Mouse (Mus musculus) adrenal gland (tissue): ENCODE measurements around the gene Kcnk16.

Experiments used
- intact Hi-C: fragments of 180-260 bp; cut with DNase I; formaldehyde crosslinking; loops from one replicate; pipeline ENCODE4 v1.15.1; 2025

Kcnk16 gene

DNA sequence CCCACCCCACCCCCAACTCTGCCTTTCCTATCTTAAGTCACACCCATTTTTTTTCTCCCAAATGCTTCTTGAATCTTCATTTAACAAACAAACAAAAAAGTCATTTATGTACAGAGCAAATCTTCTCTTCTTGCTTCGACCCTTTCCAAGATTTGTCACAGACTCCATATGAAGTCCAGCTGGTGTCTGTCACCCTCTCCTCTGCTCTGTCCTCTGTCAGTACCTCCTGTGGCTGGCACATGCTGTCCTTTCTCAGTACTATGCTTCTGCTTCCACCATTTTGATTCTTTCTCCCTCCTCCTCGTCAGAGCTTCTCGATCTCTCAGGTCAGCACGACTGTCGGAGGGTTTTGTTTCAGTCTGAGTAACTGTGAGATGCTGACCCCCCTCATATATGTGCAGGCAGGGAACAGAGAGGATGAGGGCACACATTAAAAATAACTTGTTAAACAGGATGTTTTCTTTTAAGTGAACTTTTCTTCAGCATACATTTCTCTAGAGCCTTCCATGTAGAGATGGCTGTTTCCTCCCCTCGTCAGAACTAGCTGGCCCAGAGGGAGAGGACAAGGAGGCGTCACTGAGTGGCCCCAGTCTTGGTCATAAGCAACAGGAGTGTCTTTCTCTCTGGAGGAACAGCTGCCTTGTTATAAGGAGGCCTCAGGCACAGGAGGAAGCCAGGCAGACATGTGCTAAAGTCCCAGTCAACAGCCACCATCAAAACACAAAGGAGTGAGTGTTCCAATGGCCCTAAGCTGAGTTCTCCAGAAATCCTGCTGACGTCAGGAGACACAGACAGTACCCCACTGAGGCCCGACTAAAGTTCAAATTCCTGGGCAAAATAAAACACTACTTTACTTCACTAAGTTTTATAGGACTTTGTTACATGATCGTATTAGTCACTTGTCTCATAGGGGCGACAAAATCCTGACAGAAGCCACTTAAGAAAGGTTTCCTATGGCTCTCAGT lies 35.7 kb downstream of the Kcnk16 start:
- intact Hi-C loops: no loop called here

DNA sequence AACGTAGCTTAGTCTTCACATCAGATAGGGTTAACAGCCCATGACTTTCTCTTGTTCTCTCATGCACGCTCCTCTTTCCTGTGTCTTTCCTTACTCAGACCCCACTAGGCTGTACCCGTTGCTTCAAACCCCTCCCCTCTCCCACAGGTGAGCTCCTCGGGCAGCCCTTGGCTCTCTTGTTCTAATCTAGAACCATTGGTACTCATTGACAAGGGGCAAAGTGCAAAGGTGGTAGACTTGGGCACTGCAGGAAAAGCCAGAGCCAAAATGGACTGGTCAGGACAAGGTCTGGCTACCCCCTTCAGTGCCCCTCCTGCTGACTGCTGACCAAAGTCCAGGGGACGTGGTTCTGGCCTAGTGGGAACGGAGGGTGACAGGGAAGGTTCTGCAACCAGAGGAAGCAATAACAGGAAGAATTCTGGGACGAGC lies 38.9 kb downstream of the Kcnk16 start:
- intact Hi-C loops: no loop called here

DNA sequence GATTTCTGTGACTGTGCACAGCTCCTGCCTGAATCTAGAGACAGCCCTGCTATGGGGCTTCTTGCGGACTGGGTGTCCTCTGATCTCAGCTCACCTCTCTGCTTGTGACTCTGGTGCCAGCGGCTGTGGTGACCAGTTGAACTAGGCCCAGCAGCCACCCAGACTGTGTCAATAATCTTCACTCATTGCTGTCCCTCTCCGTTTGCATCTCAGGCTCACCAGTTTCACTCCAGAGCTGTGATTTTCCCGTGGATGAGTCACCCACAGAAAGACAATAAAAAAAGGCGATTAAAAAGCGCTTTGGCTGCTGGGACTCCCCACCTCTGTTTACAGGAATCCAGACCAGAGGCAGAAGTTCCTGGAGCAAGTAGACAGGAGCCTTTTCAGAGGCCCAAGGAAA lies 39.6 kb downstream of the Kcnk16 start:
- intact Hi-C loops: no loop called here

DNA sequence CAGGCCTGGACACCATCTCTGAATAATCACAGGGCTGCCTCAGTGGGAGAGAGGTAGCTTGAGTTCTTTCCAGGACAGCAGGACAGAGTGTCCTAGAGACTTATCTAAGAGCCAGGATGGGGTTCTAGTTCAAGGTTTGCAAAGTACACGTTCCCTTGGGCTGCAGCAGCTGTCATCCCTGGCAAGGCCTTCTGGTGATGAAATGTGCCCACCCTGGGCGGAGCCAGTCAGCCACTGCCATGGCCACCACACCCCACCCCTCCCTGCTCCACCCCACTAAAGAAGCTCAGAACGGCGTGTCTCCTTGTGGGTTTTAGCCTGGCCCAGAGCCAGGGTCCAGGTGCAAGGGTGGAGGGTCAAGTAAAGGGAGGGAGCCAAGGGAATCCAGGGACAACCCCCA lies 40.7 kb downstream of the Kcnk16 start:
- intact Hi-C loops: no loop called here

DNA sequence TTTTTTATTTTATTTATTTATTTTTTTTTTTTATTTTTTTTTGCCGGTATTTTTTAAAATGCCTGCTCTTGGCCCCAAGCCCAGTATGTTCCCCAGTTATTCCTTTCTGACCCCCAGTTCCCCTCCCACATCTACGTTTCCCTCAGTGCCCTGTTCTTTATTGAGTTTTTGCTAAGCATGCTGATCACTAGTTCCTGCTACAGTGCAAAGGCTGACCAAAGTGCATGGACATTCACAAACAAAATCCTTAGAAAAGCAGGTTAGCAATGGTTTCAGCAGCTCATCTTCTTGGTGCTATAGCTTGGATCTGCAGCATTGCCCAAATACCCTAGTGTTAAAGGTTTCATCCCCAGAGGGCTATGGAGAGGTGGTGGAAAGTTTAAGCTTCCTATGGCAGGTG lies 42.0 kb downstream of the Kcnk16 start:
- intact Hi-C loops: no loop called here

DNA sequence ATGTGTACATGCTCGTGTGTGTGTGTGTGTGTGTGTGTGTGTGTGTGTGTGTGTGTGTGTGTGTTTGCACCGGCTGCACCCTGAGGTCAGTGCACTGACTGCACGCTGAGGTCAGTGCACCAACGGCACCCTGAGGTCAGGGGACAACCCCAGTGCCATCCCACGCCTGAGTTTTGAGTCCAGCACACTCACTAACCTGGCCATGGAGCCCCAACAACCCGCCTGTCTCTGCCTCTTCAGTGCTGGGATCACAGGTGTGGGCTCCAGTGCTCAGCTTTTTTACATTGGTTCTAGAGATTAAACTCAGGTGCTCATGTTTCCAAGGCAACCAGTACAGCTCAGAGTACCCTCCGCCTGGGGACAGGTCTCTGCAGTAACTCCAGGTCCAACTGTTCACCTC lies 42.5 kb downstream of the Kcnk16 start:
- intact Hi-C loops: no loop called here

DNA sequence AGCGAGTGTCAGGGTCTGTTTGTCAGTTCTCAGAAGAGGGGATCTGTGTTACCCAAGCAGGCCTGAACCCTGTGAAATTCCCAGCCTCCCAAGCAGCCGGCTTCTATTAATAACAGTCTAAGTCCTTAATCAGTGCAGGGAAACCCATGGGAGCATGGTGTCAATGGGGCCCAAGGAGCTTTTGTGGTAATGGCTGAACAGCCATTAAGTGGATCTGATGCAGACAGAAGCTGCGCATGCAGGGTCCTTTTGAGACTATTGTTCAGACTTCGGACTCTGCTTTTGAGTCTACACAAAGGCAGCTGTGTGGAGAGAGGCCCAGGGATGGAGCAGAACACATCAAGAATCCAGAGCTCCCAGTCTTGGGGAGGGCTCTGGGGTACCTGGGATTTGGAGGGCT lies 43.5 kb downstream of the Kcnk16 start:
- intact Hi-C loops: no loop called here

DNA sequence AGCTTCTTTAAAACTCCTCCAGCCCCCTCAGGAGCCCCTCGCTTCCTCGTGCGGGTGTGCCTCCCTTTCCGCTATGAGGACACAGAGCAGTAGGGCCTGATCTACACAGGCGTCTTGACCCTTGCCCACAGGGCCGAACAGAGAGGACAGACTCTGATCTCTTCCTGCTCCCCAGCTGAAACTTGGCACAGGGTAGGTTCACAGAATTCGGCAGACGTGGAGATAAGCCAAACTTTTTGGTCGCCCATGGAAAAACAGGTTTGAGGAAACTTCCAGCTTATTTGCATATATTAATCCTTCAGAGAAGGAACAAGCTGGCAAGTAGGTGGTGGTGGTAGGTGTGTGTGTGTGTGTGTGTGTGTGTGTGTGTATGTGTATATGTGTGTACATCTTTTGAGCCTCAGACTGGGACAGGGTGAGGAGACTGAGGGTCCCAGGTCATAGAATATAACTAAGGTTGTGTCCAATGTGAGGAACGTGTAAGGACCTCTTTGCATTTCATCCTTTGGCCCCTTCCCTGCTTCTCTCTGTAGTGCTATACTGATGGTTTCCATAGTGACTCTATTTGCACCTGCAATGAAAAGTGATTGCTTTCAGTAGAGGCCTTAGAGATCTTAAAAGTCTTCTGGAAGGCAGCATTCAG lies 44.3 kb downstream of the Kcnk16 start:
- intact Hi-C loops: no loop called here

DNA sequence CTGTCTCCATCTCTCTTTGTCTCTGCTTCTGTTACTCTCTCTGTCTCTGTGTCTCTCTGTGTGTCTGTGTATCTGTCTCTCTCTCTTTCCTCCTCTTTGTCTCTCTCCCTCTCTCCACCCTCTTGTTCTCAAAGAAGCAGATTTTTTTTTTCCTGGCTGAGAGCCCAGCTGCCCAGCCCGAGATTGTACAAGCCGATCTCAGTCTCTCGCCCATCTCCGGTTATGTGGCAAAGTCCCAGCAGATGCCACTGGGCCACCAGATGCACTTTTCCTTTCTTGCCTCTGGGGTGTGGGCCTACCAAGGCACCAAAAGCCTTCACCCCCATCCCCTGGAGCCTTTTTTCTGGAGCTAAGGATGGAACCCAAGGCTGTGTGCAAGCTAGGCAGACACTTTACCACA lies 44.8 kb downstream of the Kcnk16 start:
- intact Hi-C loops: no loop called here

DNA sequence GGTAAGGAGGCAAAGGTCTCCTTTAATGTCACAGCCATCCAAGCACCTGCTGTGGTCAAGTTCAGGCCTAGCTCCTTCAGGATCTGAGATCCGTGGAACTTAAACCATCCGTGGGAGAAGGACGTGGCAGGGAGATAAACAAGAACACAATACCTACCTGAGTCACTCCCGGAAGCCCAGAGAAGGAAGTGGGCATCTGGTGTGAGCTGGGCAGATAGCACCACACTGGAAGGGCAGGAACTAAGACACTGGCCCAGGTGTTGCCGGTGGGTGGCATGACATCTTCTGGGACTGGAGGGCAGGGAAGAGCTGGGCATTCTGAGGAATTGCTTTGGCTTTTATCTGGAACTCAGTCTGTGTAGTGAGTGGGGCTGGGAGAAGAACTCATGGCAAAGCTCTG lies 45.7 kb downstream of the Kcnk16 start:
- intact Hi-C loops: no loop called here

DNA sequence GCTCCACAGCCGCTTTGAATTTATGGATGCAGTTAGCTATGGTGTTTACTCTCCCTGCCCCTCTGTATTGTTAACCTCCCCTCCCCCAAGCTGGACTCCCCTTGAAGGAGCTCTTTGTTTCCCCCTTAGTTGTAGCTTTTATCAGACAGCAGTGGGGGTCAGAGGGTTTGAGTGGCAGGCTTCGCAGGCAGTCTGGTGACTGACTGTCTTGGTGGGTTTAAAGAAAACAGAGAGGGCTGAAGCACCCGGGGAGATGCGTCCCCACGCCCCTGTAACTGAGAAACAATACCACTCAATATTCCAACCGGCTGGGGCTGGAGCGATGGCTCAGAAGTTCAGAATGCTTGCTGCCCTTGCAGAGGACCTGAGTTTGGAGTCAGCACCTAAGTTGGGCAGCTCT lies 47.9 kb downstream of the Kcnk16 start:
- intact Hi-C loops: no loop called here

DNA sequence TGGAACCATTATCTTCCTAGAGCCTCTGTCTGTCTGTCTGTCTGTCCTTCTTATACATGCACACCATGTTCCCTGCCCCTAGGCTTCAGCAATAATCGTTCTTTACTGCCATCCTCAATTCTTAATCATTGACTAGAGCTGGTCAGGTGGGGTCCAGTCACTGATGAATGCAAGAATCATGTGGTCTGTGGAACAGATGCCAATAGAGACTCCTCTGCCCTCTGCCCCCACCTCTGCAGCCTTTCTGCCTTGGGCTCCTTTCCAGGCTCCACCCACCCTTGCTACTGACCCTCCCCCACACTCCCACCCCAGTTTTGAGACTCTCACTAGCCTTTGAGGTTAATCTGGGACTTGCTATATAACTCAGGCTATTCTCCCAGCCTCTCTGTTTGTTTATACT lies 49.1 kb downstream of the Kcnk16 start:
- intact Hi-C loops: no loop called here

DNA sequence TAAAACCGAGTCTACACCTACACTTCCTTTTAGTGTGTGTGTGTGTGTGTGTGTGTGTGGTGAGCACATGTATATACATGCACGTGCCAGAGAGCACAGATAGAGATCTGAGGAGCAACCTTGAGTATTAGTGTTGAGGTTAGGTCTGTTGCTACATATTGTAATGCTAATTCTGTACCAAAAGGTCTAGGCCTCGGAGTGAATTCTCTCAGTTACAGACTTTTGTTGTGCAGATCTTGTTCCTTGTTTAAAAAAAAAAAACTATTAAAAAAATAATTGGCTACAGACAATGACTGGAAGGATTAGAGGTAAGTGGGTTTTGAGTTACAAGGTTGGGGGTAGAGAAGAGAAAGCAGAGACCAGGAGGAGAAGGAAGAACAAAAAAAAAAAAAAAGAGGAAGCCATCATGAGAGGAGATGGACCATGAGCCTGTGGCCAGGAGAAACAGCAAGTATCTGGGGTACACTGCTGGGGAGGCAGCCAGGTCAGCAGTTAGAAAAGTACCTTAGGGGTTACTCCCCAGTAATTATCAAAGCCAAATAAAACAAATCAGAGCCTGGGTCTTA lies 51.6 kb downstream of the Kcnk16 start:
- intact Hi-C loops: no loop called here

DNA sequence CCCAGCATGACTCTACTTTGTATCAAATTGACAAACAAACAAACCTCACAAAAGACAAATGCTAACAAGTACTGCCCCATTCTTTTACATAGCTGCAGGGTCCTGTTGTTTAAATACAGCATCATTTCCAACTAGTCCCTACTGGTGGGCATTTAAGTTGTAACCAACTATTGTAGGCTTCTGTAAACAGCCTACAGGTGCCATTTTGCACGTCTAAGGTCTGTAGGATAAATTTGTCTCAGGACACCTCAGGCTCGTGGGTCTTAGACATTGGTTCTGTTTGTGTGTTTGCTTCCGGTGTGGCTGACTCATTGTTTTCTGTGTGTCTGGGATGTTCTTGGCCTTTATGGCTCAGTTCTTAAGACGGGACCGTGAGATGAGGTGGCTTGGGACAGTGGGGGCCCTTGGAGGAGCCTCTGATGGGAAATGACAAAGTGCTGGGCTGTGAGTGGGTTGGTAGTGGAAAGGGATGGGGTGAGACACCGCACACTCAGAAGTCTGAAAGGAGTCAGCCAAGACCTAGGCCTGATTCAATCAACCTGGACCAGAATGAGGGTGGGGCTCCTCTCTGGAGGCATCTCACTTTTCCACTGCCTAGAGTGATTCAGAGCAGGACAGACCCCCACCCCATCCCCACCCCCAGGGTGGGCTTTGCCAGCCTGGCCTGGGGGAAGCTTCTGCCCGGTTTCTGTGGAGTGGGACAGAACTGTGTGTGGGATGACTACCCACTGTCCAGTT lies 52.3 kb downstream of the Kcnk16 start:
- intact Hi-C loops: no loop called here

DNA sequence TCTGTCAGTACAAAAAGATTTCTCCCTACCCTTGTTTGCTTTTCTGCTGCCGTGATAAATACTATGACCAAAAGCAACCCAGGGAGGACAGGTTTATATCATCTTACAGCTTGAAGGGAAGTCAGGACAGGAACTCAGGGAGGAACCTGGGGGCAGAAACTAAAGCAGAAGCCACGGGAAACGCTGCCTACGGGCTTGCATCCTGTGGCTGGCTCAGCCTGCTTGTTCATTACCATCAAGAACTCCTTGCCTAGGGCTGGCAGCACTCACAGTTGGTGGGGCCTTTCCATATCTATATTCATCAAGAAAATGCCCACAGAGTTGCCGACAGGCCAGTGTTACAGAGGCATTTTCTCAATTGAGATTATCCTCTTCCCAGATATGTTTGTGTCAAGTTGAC lies 53.2 kb downstream of the Kcnk16 start:
- intact Hi-C loops: no loop called here

DNA sequence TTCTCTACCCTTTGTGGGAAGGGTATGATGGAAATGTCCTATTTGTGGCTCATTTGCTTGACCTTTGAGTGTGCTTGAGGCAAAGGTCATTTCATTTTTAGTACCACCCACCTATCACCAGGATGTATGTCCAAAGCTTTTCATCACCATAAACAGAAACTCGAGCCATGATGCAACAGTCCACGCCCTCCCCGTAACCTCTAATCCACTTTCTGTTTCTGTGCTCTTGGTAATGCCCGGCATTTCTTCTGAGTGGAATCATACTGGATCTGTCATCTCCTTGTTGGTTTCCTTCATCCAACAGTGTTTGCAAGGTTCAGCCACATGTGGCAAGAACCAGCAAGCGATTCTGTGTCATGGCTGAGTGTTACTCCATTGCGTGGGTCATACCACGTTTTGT lies 54.9 kb downstream of the Kcnk16 start:
- intact Hi-C loops: no loop called here

DNA sequence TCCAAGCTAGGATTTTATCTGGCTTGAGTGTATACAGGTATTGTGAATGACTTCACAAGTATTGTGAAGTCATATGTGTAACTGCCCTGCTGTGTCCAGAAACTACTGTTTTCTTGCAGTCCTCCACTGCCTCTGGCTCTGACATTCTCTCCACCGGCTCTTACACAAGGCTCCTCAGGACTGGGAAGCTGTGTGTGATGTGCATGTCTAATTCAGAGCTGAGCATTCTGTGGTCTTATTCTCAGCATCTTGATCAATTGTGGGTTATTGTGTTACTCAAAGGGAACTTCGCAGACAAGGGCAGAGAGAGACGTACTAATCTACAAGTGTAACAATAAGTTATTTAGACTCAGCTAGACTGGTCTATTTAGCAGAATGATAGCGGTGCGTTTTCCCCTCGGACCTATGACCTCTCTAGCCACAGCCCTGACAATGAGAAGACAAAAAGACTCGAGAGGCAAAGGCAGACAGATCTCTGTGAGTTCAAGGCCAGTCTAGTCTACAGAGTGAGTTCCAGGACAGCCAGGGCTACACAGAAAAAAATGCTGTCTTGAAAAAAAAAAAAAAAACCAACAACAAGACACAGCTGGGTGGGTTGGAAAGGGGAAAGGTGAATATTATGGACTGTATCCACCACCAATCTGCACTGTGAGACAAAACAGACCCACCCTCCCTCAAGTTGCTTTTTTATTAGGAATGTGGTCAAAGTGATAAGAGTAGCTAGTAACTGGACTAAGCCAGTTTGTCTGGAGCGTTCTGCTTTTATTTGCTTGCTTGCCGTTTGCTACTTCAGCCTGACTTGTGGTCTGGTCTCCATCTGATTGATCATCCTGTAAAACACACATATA lies 57.0 kb downstream of the Kcnk16 start:
- intact Hi-C loops: no loop called here
